Mouse (Mus musculus): Measurements from ENCODE around the gene Pik3r6.

- TF ChIP-seq CTCF (IDR thresholded peaks at IDR 0.05; ENCODE audit: borderline replicate concordance, insufficient read depth, low read length) (no peak), POLR2A (IDR thresholded peaks at IDR 0.05; ENCODE audit: low read depth, low read length) (no peak)
Observed at GRCm38 (mm10) chr11:68462716-68463115, 40.1 kb upstream of the Pik3r6 start.

Measured in embryonic fibroblast, embryonic 13.5 days (primary cell).